Mouse (Mus musculus) liver, postnatal 0 days (tissue): ENCODE measurements around the gene Ccdc40.

ENCODE experiments used
- CTCF ChIP-seq: sonication (generic); IDR thresholded peaks from 2 replicates; pipeline ENCODE4 v1.5.1; 2016; ENCODE audit warnings: antibody characterized with exemption, low read depth
- EP300 ChIP-seq: IDR thresholded peaks from 2 replicates; pipeline ENCODE4 v1.6.1; 2016; ENCODE audit warnings: antibody characterized with exemption, low read depth, mild to moderate bottlenecking

DNA sequence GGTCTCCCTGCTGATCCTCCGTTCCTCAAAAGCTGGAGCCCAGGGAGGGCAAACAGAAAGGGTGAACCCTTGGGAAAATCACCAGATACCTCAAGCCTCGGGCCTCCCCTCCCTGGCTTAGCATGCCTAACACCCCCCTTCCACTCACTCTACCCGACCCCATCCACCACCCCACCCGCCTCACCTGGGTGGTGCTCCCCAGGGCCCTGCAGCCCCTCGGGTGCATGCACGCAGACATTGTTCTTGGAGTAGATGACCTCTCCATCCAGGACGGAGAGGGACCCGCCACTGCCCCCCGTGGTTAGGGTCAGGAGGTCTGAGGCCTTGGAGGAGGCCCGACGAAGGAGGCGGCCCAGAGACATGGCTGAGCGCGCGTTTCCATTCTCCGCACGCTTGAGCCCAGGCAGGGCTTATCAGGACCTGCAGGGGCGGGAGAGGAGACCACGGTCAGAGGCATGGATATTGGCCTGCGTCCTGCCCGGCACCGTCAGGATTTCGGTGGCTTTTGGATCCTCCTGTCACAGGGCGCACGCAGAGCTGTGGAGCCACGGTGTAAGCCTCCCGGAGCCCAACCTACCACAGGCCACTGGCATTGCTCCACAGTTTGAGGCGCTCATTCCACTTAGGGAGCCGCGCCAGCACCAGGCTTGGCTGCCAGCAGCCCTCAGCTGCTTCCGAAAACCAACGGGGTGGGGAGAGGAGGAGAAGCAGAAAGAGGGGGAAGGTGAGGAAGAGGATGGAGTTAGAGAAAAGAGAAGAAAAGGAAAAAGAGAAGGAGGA lies 17.9 kb upstream of the Ccdc40 start:
- no peak for TF ChIP-seq CTCF
- TF ChIP-seq EP300, result no peak
